Mouse (Mus musculus) cerebellum, adult 8-10 months (tissue): ENCODE measurements around the gene Jmy.

Experiments used
- DNase-seq: peaks from one replicate; pipeline ENCODE4 v3.0.0; 2022

The Jmy gene

DNA sequence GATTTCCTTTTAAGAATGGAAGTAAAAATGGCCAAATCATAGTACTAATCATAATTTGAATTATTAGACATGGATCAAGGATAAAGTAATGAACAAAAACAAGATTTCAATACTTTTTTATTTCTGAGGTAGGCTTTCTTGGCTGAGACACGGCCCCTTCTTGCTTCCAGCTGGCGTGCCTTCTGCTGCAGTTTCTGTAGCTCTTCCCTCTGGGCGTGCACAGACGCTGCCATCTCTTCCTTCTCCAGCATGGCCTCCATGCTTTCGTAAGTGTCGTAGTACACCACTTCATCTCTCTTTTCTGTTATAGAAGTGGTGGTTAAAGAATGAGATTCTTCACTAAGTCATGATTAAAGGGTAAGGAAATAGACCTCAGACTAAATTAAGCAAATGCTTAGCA lies 46.3 kb downstream of the Jmy start:
- DNase-seq: peak; percentile 58

DNA sequence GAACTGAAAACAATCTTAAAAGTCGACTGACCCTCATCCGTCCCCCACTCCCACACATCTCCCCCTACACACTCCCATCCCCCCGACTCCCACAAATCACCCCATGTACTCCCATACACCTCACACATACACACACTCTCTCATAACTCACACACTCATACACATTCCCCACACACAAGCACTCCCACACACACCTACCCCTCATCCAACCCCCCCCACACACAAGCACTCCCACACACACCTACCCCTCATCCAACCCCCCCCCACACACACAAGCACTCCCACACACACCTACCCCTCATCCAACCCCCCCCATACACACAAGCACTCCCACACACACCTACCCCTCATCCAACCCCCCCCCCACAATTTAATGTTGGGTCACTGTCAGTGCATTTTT lies 59.4 kb downstream of the Jmy start:
- no peak for DNase-seq

DNA sequence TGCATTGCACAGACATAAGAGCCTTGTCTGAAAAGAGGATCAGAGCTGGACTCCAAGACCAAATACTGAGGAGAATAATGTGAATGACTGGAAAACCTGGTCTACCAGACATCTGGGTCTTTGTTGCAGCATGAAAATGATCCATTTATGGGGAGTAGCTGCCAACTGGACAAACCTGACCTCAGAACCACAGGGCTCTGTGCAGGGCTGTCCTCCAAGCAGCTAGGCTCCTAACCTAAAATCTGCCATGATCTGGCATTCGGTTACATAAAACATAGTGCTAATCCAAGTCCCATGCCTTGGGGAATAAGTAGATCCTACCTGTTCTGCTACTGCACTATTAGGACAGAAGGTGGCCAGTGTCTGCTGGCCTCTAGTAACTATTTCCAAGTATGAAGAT lies 70.4 kb downstream of the Jmy start:
- DNase-seq: no peak

DNA sequence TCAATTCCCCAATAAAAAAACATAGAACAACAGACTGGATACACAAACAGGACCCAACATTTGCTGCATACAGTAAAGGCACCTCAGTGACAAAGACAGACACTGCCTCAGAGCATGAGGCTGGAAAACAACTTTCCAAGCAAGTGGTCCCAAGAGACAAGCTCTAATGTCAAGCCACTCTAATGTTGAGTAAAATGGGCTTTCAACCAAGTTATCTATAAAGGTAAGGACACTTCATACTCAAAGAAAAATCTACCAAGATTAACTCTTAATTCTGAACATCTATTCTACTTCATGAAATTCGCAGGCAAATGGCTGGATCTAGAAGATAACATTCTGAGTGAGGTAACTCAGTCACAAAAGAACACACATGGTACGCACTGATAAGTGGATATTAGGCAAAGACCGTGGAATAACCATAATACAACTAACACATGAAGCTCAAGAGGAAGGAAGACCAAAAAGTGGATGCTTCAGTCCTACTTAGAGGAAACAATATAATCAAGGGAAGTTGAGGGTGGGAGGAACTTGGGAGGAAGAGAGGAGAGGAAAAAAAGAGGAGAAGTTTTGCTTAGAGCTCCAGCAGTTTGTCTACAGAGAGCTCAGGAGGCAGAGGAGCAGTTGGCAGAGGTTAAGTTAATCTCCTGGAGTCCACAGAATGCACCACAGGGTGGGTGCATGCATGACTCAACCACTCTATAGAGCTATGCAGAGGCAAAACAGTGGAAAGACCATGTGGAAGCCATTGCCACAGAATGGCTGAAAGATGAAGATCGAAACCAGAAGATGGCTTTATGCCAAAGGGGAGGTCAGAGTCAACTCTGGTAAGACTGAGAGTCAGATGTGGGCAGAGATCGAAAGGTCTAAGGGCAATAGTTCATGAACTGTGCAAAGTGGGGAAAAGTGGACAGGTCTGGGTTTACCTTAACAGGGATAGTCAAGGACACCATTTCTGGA lies 71.4 kb downstream of the Jmy start:
- DNase-seq: no peak

- DNase-seq: no peak
Measured at GRCm38 (mm10) chr13:93423224-93423623, 76.4 kb downstream of the Jmy start.

- DNase-seq: no peak
Measured at GRCm38 (mm10) chr13:93419779-93420178, 79.8 kb downstream of the Jmy start.

- no peak for DNase-seq
Measured at GRCm38 (mm10) chr13:93418292-93418691, 81.3 kb downstream of the Jmy start.

GRCm38 (mm10) chr13:93415055-93415454 lies 84.6 kb downstream of the Jmy start:
- no peak for DNase-seq

- DNase-seq: no peak
Measured at GRCm38 (mm10) chr13:93410343-93410742, 89.3 kb downstream of the Jmy start.

DNA sequence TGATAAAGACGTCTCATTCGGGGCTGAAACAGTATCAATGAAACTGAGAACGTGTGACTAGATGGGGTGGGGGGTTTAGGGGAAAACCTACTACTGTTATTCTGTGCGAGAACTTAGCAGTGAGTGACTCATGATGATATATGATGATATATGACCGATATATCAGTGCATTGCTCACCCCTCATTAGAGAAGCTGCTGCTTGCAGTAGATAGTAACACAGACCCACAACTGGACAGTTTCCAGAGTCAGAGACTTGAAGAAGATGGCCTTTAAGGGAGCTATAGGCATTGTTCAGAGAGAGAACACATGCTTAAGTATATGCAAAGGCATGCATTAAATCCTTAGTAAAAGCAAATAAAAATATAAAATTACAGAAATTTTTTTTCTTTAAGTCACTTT lies 92.8 kb downstream of the Jmy start:
- no peak for DNase-seq

DNA sequence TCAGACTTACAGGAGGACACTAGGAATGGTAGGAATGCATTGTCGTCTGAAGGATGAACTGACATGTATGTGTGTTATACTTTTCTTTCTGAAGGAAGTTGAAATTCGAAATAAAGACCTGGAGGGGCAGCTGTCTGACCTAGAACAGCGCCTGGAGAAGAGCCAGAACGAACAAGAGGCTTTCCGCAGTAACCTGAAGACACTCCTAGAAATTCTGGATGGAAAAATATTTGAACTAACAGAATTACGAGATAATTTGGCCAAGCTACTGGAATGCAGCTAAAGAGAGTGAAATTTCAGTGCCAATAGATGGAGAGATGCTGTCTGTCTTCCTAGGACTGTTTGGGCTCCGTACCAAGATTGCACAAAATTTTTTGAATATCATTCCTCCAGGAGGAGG lies 97.7 kb downstream of the Jmy start:
- no peak for DNase-seq

DNA sequence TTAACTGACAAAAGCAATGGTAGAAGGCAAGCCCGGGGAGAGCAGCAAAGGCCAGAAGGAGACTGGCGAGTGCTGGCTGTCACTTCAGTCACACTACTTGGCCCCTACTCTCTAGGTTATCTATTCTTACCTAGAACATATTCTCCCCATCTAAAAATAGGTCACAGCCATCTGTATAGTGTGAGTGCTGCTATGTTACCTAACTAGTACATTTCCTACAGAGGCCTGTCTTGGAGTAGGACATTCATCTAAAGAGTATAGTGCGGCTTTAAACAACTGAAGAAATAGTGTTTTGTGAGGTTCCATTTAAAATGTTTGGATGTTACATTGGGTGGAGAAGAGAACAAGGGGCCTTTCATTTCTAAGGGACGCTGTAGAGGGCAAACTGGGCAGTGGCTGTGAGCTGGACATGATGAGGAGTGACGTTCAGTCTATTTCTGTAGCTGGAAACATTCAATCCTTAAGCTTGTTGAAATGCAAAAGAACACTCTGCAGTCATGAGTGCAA lies 99.8 kb downstream of the Jmy start:
- DNase-seq: peak; percentile 59

GRCm38 (mm10) chr13:93389242-93389625 lies 110.4 kb downstream of the Jmy start:
- no peak for DNase-seq

DNA sequence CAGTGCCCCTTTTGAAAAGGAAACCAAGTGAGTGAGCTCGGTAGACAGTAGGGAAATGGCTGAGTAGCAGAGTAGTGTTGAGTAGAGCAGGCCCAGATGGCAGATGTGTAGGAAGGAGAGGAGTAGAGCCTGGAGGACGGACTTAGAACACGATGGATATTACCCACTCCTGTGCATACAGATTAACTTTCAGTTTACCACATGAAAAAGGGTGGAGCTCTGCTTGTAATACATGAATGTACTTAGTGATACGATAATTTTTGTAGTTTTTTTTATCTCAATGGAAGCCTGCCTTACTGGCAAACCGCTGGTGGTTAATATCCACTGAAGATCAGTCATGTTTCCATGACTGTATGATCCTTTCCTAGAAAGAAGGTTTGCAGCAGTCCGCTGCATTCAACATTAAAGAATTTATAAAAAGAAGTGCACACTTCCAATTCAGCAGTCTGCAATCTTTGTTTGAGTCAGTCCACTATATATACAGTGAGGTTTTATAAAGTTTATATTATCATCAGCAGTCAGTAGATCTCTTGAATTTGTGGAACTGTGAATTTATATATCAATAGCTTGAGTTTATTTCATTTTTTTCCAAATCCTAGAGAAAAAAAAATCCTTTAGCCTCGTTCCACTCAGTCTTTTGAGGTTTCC lies 110.9 kb downstream of the Jmy start:
- no peak for DNase-seq

- DNase-seq: peak; percentile 35
Measured at GRCm38 (mm10) chr13:93387440-93387839, 112.2 kb downstream of the Jmy start.

- DNase-seq: no peak
Measured at GRCm38 (mm10) chr13:93385147-93385546, 114.5 kb downstream of the Jmy start.

GRCm38 (mm10) chr13:93384481-93384880 lies 115.1 kb downstream of the Jmy start:
- no peak for DNase-seq

- DNase-seq: no peak
Measured at GRCm38 (mm10) chr13:93383620-93384019, 116.0 kb downstream of the Jmy start.

GRCm38 (mm10) chr13:93383092-93383491 lies 116.5 kb downstream of the Jmy start:
- no peak for DNase-seq

DNA sequence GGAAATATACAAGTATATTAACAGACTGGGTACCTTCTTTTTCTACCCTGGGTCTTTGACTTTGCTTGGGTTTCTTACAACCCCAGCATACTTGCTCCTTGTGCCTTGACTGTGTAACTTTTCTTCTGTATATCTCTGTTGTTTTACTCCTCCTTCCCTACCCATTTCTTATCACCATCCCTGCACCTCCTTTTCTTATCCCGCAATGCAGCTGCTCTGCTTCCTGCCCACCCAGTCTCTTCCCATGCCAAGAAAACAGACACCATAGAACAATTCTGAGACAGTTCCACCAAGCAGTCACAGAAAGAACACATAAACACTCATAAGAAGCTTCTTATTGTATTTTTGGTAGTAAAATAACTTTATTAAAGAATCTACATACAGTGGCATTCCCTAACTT lies 118.3 kb downstream of the Jmy start:
- no peak for DNase-seq

- DNase-seq: no peak
Measured at GRCm38 (mm10) chr13:93380399-93381063, 119.1 kb downstream of the Jmy start.
